ENCODE assay signal across 21 mouse cellular contexts in genomic region chr2:116444163-116444562, GRCm38 (mm10).
"Had no signal": no experiment of that assay in that cellular context is flagged by ENCODE, and none has a peak within 500 bp of the region (broad histone marks: within the 10 kb centered on the region; RNA-seq: fewer than 3 reads in every experiment).

No protein-coding gene starts in this region.

- H3K4me3 ChIP-seq: gastrocnemius, adult 2 months; heart, adult 2 months; heart, embryonic 13.5 days; heart, embryonic 15.5 days; hindbrain, embryonic 13.5 days; hindbrain, embryonic 15.5 days; layer of hippocampus, adult 2 months; limb, embryonic 10.5 days; limb, embryonic 12.5 days; liver, embryonic 13.5 days; liver, embryonic 15.5 days had no signal

- H3K27ac ChIP-seq: gastrocnemius, adult 2 months; heart, adult 2 months; heart, embryonic 13.5 days; heart, embryonic 15.5 days; hindbrain, embryonic 13.5 days; hindbrain, embryonic 15.5 days; hindbrain, postnatal 0 days; layer of hippocampus, adult 2 months; limb, embryonic 10.5 days; limb, embryonic 12.5 days; liver, embryonic 13.5 days; liver, embryonic 15.5 days had no signal

- DNase-seq: gastrocnemius, adult 2 months; gastrocnemius, postnatal 10 days; gastrocnemius, postnatal 25 days; heart, adult 2 months; heart, postnatal 14 days; heart, postnatal 36 days; kidney, adult 11 months; kidney, adult 2 months; kidney, postnatal 4 days; liver; liver, embryonic 13.5 days had no signal

- ATAC-seq: hindbrain, postnatal 0 days; intestine, embryonic 16.5 days had no signal
